Mouse (Mus musculus) cortical plate, adult 2 months (tissue): Measurements from ENCODE around the gene Gpr27.

ENCODE experiments used
- CTCF ChIP-seq: fragments of 200-500 bp; IDR thresholded peaks from 2 replicates; pipeline ENCODE4 v1.5.1; 2011; ENCODE audit warnings: mild to moderate bottlenecking, control low read depth, low read length; ENCODE audit not compliant: insufficient read depth; ENCODE audit errors: extremely low read depth
- POLR2A ChIP-seq: fragments of 200-500 bp; IDR thresholded peaks from 2 replicates; pipeline ENCODE4 v1.6.1; 2011; ENCODE audit warnings: mild to moderate bottlenecking, low read length, control low read depth; ENCODE audit not compliant: insufficient read depth; ENCODE audit errors: extremely low read depth

- TF ChIP-seq CTCF: no peak
- TF ChIP-seq POLR2A: no peak
Observed at GRCm38 (mm10) chr6:99734666-99735065, 42.2 kb downstream of the Gpr27 start.
